Mouse (Mus musculus): Measurements from ENCODE around the gene Rbfox1. TPM values are rescaled to one million over a fixed set of nuclear protein-coding genes. Genes with fewer than 3 reads are reported as not detected.

The Rbfox1 gene
- polyA plus RNA-seq, 1 experiment, result 4.0 TPM

GRCm38 (mm10) chr16:7292985-7293805 is 1408.0 kb downstream of the Rbfox1 start:
- Histone ChIP-seq H3K4me3 (replicated peaks; ENCODE audit: extremely low read depth, low read depth, low read length) (no peak overlapping the region), H3K4me1 (ENCODE audit: control insufficient read depth, insufficient read depth, low read length) (no peaks in the 10 kb centered on the region)
- TF ChIP-seq CTCF (IDR thresholded peaks at IDR 0.05; ENCODE audit: insufficient read depth, low read length) (no peak), POLR2A (IDR thresholded peaks at IDR 0.05; ENCODE audit: borderline replicate concordance, extremely low read depth, low read depth, low read length) (no peak)
- WGBS, result 86% methylated on average over 16 of the region's 16 CpGs
- DNase-seq, result no peak

GRCm38 (mm10) chr16:7302416-7302815 is 1417.3 kb downstream of the Rbfox1 start:
- DNase-seq, result no peak
- Histone ChIP-seq H3K4me3 (replicated peaks; ENCODE audit: extremely low read depth, low read depth, low read length) (no peak overlapping the region), H3K4me1 (ENCODE audit: control insufficient read depth, insufficient read depth, low read length) (no peaks in the 10 kb centered on the region)
- WGBS, result 71% methylated on average over 3 of the region's 3 CpGs
- TF ChIP-seq POLR2A (IDR thresholded peaks at IDR 0.05; ENCODE audit: borderline replicate concordance, extremely low read depth, low read depth, low read length) (no peak), CTCF (IDR thresholded peaks at IDR 0.05; ENCODE audit: insufficient read depth, low read length) (no peak)

- WGBS, result 68% methylated on average over 3 of the region's 3 CpGs
- H3K4me3 ChIP-seq (replicated peaks; ENCODE audit: extremely low read depth, low read depth, low read length), result no peak overlapping the region
- TF ChIP-seq CTCF (IDR thresholded peaks at IDR 0.05; ENCODE audit: insufficient read depth, low read length) (no peak), POLR2A (IDR thresholded peaks at IDR 0.05; ENCODE audit: borderline replicate concordance, extremely low read depth, low read depth, low read length) (no peak)
- DNase-seq, result no peak
- no peaks in the 10 kb centered on the region for H3K4me1 ChIP-seq (ENCODE audit: control insufficient read depth, insufficient read depth, low read length)
Measured at GRCm38 (mm10) chr16:7329196-7329595, 1444.0 kb downstream of the Rbfox1 start.

GRCm38 (mm10) chr16:7341186-7341585 is 1456.0 kb downstream of the Rbfox1 start:
- TF ChIP-seq CTCF (IDR thresholded peaks at IDR 0.05; ENCODE audit: insufficient read depth, low read length) (no peak), POLR2A (IDR thresholded peaks at IDR 0.05; ENCODE audit: borderline replicate concordance, extremely low read depth, low read depth, low read length) (no peak)

GRCm38 (mm10) chr16:7345298-7345697 is 1460.1 kb downstream of the Rbfox1 start:
- Histone ChIP-seq H3K4me3 (replicated peaks; ENCODE audit: extremely low read depth, low read depth, low read length) (no peak overlapping the region), H3K4me1 (ENCODE audit: control insufficient read depth, insufficient read depth, low read length) (no peaks in the 10 kb centered on the region; the same call in 1 of the 2 replicates)
- no peak for DNase-seq
- TF ChIP-seq POLR2A (IDR thresholded peaks at IDR 0.05; ENCODE audit: borderline replicate concordance, extremely low read depth, low read depth, low read length) (no peak), CTCF (IDR thresholded peaks at IDR 0.05; ENCODE audit: insufficient read depth, low read length) (no peak)
- WGBS, result 47% methylated on average over 3 of the region's 3 CpGs

More at GRCm38 (mm10) chr16:7341186-7341585, 1456.0 kb downstream of the Rbfox1 start:
- Histone ChIP-seq H3K4me1 (ENCODE audit: control insufficient read depth, insufficient read depth, low read length) (no peaks in the 10 kb centered on the region; the same call in 1 of the 2 replicates), H3K4me3 (replicated peaks; ENCODE audit: extremely low read depth, low read depth, low read length) (no peak overlapping the region)
- WGBS, result 21% methylated on average over 4 of the region's 4 CpGs
- no peak for DNase-seq

- Histone ChIP-seq H3K4me1 (ENCODE audit: control insufficient read depth, insufficient read depth, low read length) (no peaks in the 10 kb centered on the region; the same call in 1 of the 2 replicates), H3K4me3 (replicated peaks; ENCODE audit: extremely low read depth, low read depth, low read length) (no peak overlapping the region)
- TF ChIP-seq CTCF (IDR thresholded peaks at IDR 0.05; ENCODE audit: insufficient read depth, low read length), result no peak
- no peak for TF ChIP-seq POLR2A (IDR thresholded peaks at IDR 0.05; ENCODE audit: borderline replicate concordance, extremely low read depth, low read depth, low read length)
- 64% methylated on average over 11 of the region's 11 CpGs for WGBS
- no peak for DNase-seq
Measured at GRCm38 (mm10) chr16:7346001-7346625, 1461.0 kb downstream of the Rbfox1 start.

- 55% methylated on average over 7 of the region's 7 CpGs for WGBS
- no peak overlapping the region for H3K4me3 ChIP-seq (replicated peaks; ENCODE audit: extremely low read depth, low read depth, low read length)
- no peaks in the 10 kb centered on the region for H3K4me1 ChIP-seq (ENCODE audit: control insufficient read depth, insufficient read depth, low read length)
- no peak for TF ChIP-seq CTCF (IDR thresholded peaks at IDR 0.05; ENCODE audit: insufficient read depth, low read length)
- no peak for TF ChIP-seq POLR2A (IDR thresholded peaks at IDR 0.05; ENCODE audit: borderline replicate concordance, extremely low read depth, low read depth, low read length)
- no peak for DNase-seq
Measured at GRCm38 (mm10) chr16:7347522-7348165, 1462.5 kb downstream of the Rbfox1 start.

GRCm38 (mm10) chr16:7352808-7353207 is 1467.7 kb downstream of the Rbfox1 start:
- Histone ChIP-seq H3K4me1 (ENCODE audit: control insufficient read depth, insufficient read depth, low read length) (no peaks in the 10 kb centered on the region), H3K4me3 (replicated peaks; ENCODE audit: extremely low read depth, low read depth, low read length) (no peak overlapping the region)
- TF ChIP-seq CTCF (IDR thresholded peaks at IDR 0.05; ENCODE audit: insufficient read depth, low read length), result no peak
- no peak for TF ChIP-seq POLR2A (IDR thresholded peaks at IDR 0.05; ENCODE audit: borderline replicate concordance, extremely low read depth, low read depth, low read length)
- WGBS, result 52% methylated on average over 16 of the region's 16 CpGs
- no peak for DNase-seq

- DNase-seq, result no peak
- no peak for TF ChIP-seq POLR2A (IDR thresholded peaks at IDR 0.05; ENCODE audit: borderline replicate concordance, extremely low read depth, low read depth, low read length)
- no peak for TF ChIP-seq CTCF (IDR thresholded peaks at IDR 0.05; ENCODE audit: insufficient read depth, low read length)
- WGBS, result 54% methylated on average over 4 of the region's 4 CpGs
- Histone ChIP-seq H3K4me3 (replicated peaks; ENCODE audit: extremely low read depth, low read depth, low read length) (no peak overlapping the region), H3K4me1 (ENCODE audit: control insufficient read depth, insufficient read depth, low read length) (no peaks in the 10 kb centered on the region)
Measured at GRCm38 (mm10) chr16:7354116-7354515, 1469.0 kb downstream of the Rbfox1 start.

Data from lung, adult 2 months (tissue).